Mouse (Mus musculus): ENCODE measurements around the gene Dgcr8. TPM values are rescaled to one million over a fixed set of nuclear protein-coding genes. Genes with fewer than 3 reads are reported as not detected.

Dgcr8 gene
- polyA plus RNA-seq, 1 experiment, result 70.0 TPM

- under 1% methylated on average over 31 of the region's 31 CpGs for WGBS
- Histone ChIP-seq H3K4me3 (ENCODE audit: control insufficient read depth, insufficient read depth, low read length) (peak overlapping the region; percentile 90), H3K36me3 (ENCODE audit: control insufficient read depth, insufficient read depth, low read length) (peaks cover 9% of the 10 kb centered on the region), H3K4me1 (replicated peaks; ENCODE audit: control insufficient read depth, insufficient read depth, low read length) (peaks cover 6% of the 10 kb centered on the region), H3K27me3 (ENCODE audit: control insufficient read depth, insufficient read depth, low read length) (no peaks in the 10 kb centered on the region), H3K27ac (ENCODE audit: control insufficient read depth, insufficient read depth, low read length) (no peak overlapping the region)
- TF ChIP-seq CTCF (IDR thresholded peaks at IDR 0.05; ENCODE audit: borderline replicate concordance, control insufficient read depth, extremely low read depth, insufficient read depth, low read length, poor library complexity) (no peak), POLR2A (IDR thresholded peaks at IDR 0.05; ENCODE audit: control insufficient read depth, extremely low read depth, insufficient read depth, low read length, poor library complexity) (no peak)
- DNase-seq, result no peak
Measured at GRCm38 (mm10) chr16:18288581-18289061, 425 bp downstream of the Dgcr8 start.

- Histone ChIP-seq H3K27me3 (ENCODE audit: control insufficient read depth, insufficient read depth, low read length) (no peaks in the 10 kb centered on the region), H3K4me3 (ENCODE audit: control insufficient read depth, insufficient read depth, low read length) (peak overlapping the region; percentile 29), H3K4me1 (replicated peaks; ENCODE audit: control insufficient read depth, insufficient read depth, low read length) (peaks cover 6% of the 10 kb centered on the region), H3K27ac (ENCODE audit: control insufficient read depth, insufficient read depth, low read length) (no peak overlapping the region), H3K36me3 (ENCODE audit: control insufficient read depth, insufficient read depth, low read length) (peaks cover 14% of the 10 kb centered on the region)
- no peak for DNase-seq
- 3% methylated on average over 4 of the region's 4 CpGs for WGBS
- TF ChIP-seq POLR2A (IDR thresholded peaks at IDR 0.05; ENCODE audit: control insufficient read depth, extremely low read depth, insufficient read depth, low read length, poor library complexity) (no peak), CTCF (IDR thresholded peaks at IDR 0.05; ENCODE audit: borderline replicate concordance, control insufficient read depth, extremely low read depth, insufficient read depth, low read length, poor library complexity) (no peak)
Measured at GRCm38 (mm10) chr16:18288166-18288565, 880 bp downstream of the Dgcr8 start.

DNA sequence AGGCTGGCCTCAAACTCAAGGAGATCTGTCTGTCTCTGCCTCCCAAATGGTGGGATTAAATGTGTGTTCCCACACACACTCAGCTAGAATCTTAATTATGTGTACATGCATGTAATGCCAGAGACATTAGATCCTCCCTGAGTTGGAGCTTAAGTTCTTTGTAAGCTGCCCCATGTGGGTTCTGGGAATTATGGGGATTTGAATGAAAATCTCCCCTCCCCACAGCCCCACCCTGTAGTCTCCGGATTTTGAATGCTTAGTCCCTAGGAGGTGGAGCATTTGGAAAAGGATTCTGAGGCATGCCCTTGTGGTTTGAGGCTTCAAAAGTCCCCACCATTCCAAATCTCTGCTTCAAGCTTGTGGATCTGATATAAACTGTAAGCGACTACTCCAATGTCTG lies 13.9 kb downstream of the Dgcr8 start:
- Histone ChIP-seq H3K4me1 (replicated peaks; ENCODE audit: control insufficient read depth, insufficient read depth, low read length) (no peaks in the 10 kb centered on the region), H3K4me3 (ENCODE audit: control insufficient read depth, insufficient read depth, low read length) (no peak overlapping the region), H3K36me3 (ENCODE audit: control insufficient read depth, insufficient read depth, low read length) (peaks cover 88% of the 10 kb centered on the region), H3K27ac (ENCODE audit: control insufficient read depth, insufficient read depth, low read length) (no peak overlapping the region), H3K27me3 (ENCODE audit: control insufficient read depth, insufficient read depth, low read length) (no peaks in the 10 kb centered on the region)
- TF ChIP-seq POLR2A (IDR thresholded peaks at IDR 0.05; ENCODE audit: control insufficient read depth, extremely low read depth, insufficient read depth, low read length, poor library complexity) (no peak), CTCF (IDR thresholded peaks at IDR 0.05; ENCODE audit: borderline replicate concordance, control insufficient read depth, extremely low read depth, insufficient read depth, low read length, poor library complexity) (no peak)
- no peak for DNase-seq
- 97% methylated on average over 2 of the region's 2 CpGs for WGBS

DNA sequence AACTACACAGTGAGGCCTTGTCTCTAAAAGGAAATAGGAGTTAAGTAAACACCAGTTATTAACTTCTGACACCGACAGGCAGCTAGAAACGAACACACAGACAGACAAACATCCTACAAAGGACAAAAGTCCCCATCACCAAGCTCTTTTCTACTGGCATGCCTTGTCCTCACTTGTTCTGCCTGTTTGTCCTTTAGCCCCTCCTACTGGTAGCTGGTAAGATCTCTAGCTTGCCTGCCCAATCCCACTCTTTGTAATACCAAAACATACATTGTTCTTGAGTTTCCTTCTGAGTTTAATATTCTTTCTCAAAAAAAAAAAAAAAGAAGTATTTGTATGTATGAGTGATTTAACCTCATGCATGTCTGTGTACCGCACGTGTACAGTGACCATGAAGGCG lies 20.9 kb downstream of the Dgcr8 start:
- Histone ChIP-seq H3K36me3 (ENCODE audit: control insufficient read depth, insufficient read depth, low read length) (peaks cover 82% of the 10 kb centered on the region), H3K4me3 (ENCODE audit: control insufficient read depth, insufficient read depth, low read length) (no peak overlapping the region), H3K27ac (ENCODE audit: control insufficient read depth, insufficient read depth, low read length) (no peak overlapping the region), H3K27me3 (ENCODE audit: control insufficient read depth, insufficient read depth, low read length) (no peaks in the 10 kb centered on the region), H3K4me1 (replicated peaks; ENCODE audit: control insufficient read depth, insufficient read depth, low read length) (no peaks in the 10 kb centered on the region)
- no peak for TF ChIP-seq CTCF (IDR thresholded peaks at IDR 0.05; ENCODE audit: borderline replicate concordance, control insufficient read depth, extremely low read depth, insufficient read depth, low read length, poor library complexity)
- no peak for TF ChIP-seq POLR2A (IDR thresholded peaks at IDR 0.05; ENCODE audit: control insufficient read depth, extremely low read depth, insufficient read depth, low read length, poor library complexity)
- DNase-seq, result peak; percentile 27
- WGBS, result 94% methylated on average over 5 of the region's 5 CpGs

- TF ChIP-seq CTCF (IDR thresholded peaks at IDR 0.05; ENCODE audit: borderline replicate concordance, control insufficient read depth, extremely low read depth, insufficient read depth, low read length, poor library complexity), result no peak
- TF ChIP-seq POLR2A (IDR thresholded peaks at IDR 0.05; ENCODE audit: control insufficient read depth, extremely low read depth, insufficient read depth, low read length, poor library complexity), result no peak
- Histone ChIP-seq H3K4me3 (ENCODE audit: control insufficient read depth, insufficient read depth, low read length) (no peak overlapping the region), H3K27me3 (ENCODE audit: control insufficient read depth, insufficient read depth, low read length) (no peaks in the 10 kb centered on the region), H3K4me1 (replicated peaks; ENCODE audit: control insufficient read depth, insufficient read depth, low read length) (no peaks in the 10 kb centered on the region), H3K36me3 (ENCODE audit: control insufficient read depth, insufficient read depth, low read length) (peaks cover 81% of the 10 kb centered on the region), H3K27ac (ENCODE audit: control insufficient read depth, insufficient read depth, low read length) (no peak overlapping the region)
- WGBS, result 94% methylated on average over 2 of the region's 2 CpGs
- DNase-seq, result no peak
Measured at GRCm38 (mm10) chr16:18265024-18265423, 24.0 kb downstream of the Dgcr8 start.

- WGBS, result 92% methylated on average over 2 of the region's 2 CpGs
- peaks cover 90% of the 10 kb centered on the region for H3K36me3 ChIP-seq (ENCODE audit: control insufficient read depth, insufficient read depth, low read length)
Measured at GRCm38 (mm10) chr16:18258221-18258620, 30.8 kb downstream of the Dgcr8 start, which contains the start of gene Gm49776. Gm49776 (minus strand) TSS chr16:18258321.

DNA sequence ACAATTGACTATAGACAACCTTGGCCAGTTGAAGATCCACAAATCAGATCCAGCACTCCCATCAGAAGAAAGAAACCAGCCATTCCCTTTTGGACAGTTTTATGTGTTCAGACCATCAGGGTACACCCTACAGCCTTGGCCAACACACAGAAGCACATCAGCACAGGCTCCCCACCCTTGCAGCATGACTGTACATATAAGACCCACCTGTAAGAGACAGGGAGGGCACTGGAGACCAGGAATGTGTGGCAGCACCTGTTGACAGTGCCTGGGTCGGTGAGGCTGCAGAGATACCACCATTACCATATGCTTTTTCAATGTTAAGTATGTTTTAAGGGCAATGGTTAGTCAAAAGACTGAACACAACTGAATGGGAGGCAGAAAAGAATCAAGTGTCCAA lies 35.2 kb downstream of the Dgcr8 start:
- H3K4me1 ChIP-seq (replicated peaks; ENCODE audit: control insufficient read depth, insufficient read depth, low read length), result peaks cover 12% of the 10 kb centered on the region
- TF ChIP-seq CTCF (IDR thresholded peaks at IDR 0.05; ENCODE audit: borderline replicate concordance, control insufficient read depth, extremely low read depth, insufficient read depth, low read length, poor library complexity) (no peak), POLR2A (IDR thresholded peaks at IDR 0.05; ENCODE audit: control insufficient read depth, extremely low read depth, insufficient read depth, low read length, poor library complexity) (no peak)
- peaks cover 70% of the 10 kb centered on the region for H3K36me3 ChIP-seq (ENCODE audit: control insufficient read depth, insufficient read depth, low read length)
- DNase-seq, result no peak
- no peak overlapping the region for H3K27ac ChIP-seq (ENCODE audit: control insufficient read depth, insufficient read depth, low read length)
- no peak overlapping the region for H3K4me3 ChIP-seq (ENCODE audit: control insufficient read depth, insufficient read depth, low read length)
- WGBS, result 87% methylated on average over 1 of the region's 1 CpGs
- H3K27me3 ChIP-seq (ENCODE audit: control insufficient read depth, insufficient read depth, low read length), result no peaks in the 10 kb centered on the region

More at GRCm38 (mm10) chr16:18258221-18258620, 30.8 kb downstream of the Dgcr8 start, which contains the start of gene Gm49776:
- H3K27ac ChIP-seq (ENCODE audit: control insufficient read depth, insufficient read depth, low read length), result no peak within 1 kb of the TSS
- H3K4me1 ChIP-seq (replicated peaks; ENCODE audit: control insufficient read depth, insufficient read depth, low read length), result no peaks in the 10 kb centered on the region
- H3K27me3 ChIP-seq (ENCODE audit: control insufficient read depth, insufficient read depth, low read length), result no peaks in the 10 kb centered on the region
- TF ChIP-seq CTCF (IDR thresholded peaks at IDR 0.05; ENCODE audit: borderline replicate concordance, control insufficient read depth, extremely low read depth, insufficient read depth, low read length, poor library complexity) (no peak), POLR2A (IDR thresholded peaks at IDR 0.05; ENCODE audit: control insufficient read depth, extremely low read depth, insufficient read depth, low read length, poor library complexity) (no peak)
- no peak within 1 kb of the TSS for H3K4me3 ChIP-seq (ENCODE audit: control insufficient read depth, insufficient read depth, low read length)
- no peak for DNase-seq
